Mouse (Mus musculus): ENCODE measurements around the gene Hoxa13. TPM values are rescaled to one million over a fixed set of nuclear protein-coding genes. Genes with fewer than 3 reads are reported as not detected.
A peak's percentile ranks its signal among the peaks of the same experiment; 100 is the strongest.

Gene Hoxa13
- polyA plus RNA-seq, 1 experiment, result not detected

GRCm38 (mm10) chr6:52220865-52221310 is 39.8 kb downstream of the Hoxa13 start:
- Histone ChIP-seq H3K27ac (ENCODE audit: control insufficient read depth, insufficient read depth, low read length) (no peak overlapping the region), H3K27me3 (ENCODE audit: control insufficient read depth, insufficient read depth, low read length) (peaks cover 31% of the 10 kb centered on the region), H3K4me3 (ENCODE audit: control insufficient read depth, insufficient read depth, low read length) (peak overlapping the region; percentile 73), H3K4me1 (replicated peaks; ENCODE audit: control insufficient read depth, insufficient read depth, low read length) (peaks cover 11% of the 10 kb centered on the region), H3K36me3 (ENCODE audit: control insufficient read depth, insufficient read depth, low read length) (no peaks in the 10 kb centered on the region)
- 6% methylated on average over 12 of the region's 12 CpGs for WGBS
- TF ChIP-seq POLR2A (IDR thresholded peaks at IDR 0.05; ENCODE audit: control insufficient read depth, extremely low read depth, insufficient read depth, low read length, poor library complexity) (no peak), CTCF (IDR thresholded peaks at IDR 0.05; ENCODE audit: borderline replicate concordance, control insufficient read depth, extremely low read depth, insufficient read depth, low read length, poor library complexity) (no peak)
- no peak for DNase-seq

GRCm38 (mm10) chr6:52220003-52220864 is 40.4 kb downstream of the Hoxa13 start:
- TF ChIP-seq CTCF (IDR thresholded peaks at IDR 0.05; ENCODE audit: borderline replicate concordance, control insufficient read depth, extremely low read depth, insufficient read depth, low read length, poor library complexity) (no peak), POLR2A (IDR thresholded peaks at IDR 0.05; ENCODE audit: control insufficient read depth, extremely low read depth, insufficient read depth, low read length, poor library complexity) (no peak)
- Histone ChIP-seq H3K27ac (ENCODE audit: control insufficient read depth, insufficient read depth, low read length) (no peak overlapping the region), H3K4me1 (replicated peaks; ENCODE audit: control insufficient read depth, insufficient read depth, low read length) (peaks cover 11% of the 10 kb centered on the region), H3K36me3 (ENCODE audit: control insufficient read depth, insufficient read depth, low read length) (no peaks in the 10 kb centered on the region), H3K4me3 (ENCODE audit: control insufficient read depth, insufficient read depth, low read length) (no peak overlapping the region), H3K27me3 (ENCODE audit: control insufficient read depth, insufficient read depth, low read length) (peaks cover 27% of the 10 kb centered on the region)
- no peak for DNase-seq
- 32% methylated on average over 32 of the region's 32 CpGs for WGBS

GRCm38 (mm10) chr6:52219234-52219942 is 41.3 kb downstream of the Hoxa13 start:
- TF ChIP-seq POLR2A (IDR thresholded peaks at IDR 0.05; ENCODE audit: control insufficient read depth, extremely low read depth, insufficient read depth, low read length, poor library complexity), result no peak
- TF ChIP-seq CTCF (IDR thresholded peaks at IDR 0.05; ENCODE audit: borderline replicate concordance, control insufficient read depth, extremely low read depth, insufficient read depth, low read length, poor library complexity), result no peak
- Histone ChIP-seq H3K4me1 (replicated peaks; ENCODE audit: control insufficient read depth, insufficient read depth, low read length) (peaks cover 11% of the 10 kb centered on the region), H3K36me3 (ENCODE audit: control insufficient read depth, insufficient read depth, low read length) (no peaks in the 10 kb centered on the region), H3K4me3 (ENCODE audit: control insufficient read depth, insufficient read depth, low read length) (no peak overlapping the region), H3K27ac (ENCODE audit: control insufficient read depth, insufficient read depth, low read length) (no peak overlapping the region), H3K27me3 (ENCODE audit: control insufficient read depth, insufficient read depth, low read length) (peaks cover 25% of the 10 kb centered on the region)
- 87% methylated on average over 9 of the region's 9 CpGs for WGBS
- DNase-seq, result no peak

GRCm38 (mm10) chr6:52218643-52219215 is 42.0 kb downstream of the Hoxa13 start:
- TF ChIP-seq POLR2A (IDR thresholded peaks at IDR 0.05; ENCODE audit: control insufficient read depth, extremely low read depth, insufficient read depth, low read length, poor library complexity) (no peak), CTCF (IDR thresholded peaks at IDR 0.05; ENCODE audit: borderline replicate concordance, control insufficient read depth, extremely low read depth, insufficient read depth, low read length, poor library complexity) (no peak)
- Histone ChIP-seq H3K4me1 (replicated peaks; ENCODE audit: control insufficient read depth, insufficient read depth, low read length) (peaks cover 11% of the 10 kb centered on the region), H3K27ac (ENCODE audit: control insufficient read depth, insufficient read depth, low read length) (no peak overlapping the region), H3K4me3 (ENCODE audit: control insufficient read depth, insufficient read depth, low read length) (no peak overlapping the region), H3K27me3 (ENCODE audit: control insufficient read depth, insufficient read depth, low read length) (peaks cover 25% of the 10 kb centered on the region), H3K36me3 (ENCODE audit: control insufficient read depth, insufficient read depth, low read length) (no peaks in the 10 kb centered on the region)
- 64% methylated on average over 14 of the region's 14 CpGs for WGBS
- no peak for DNase-seq

GRCm38 (mm10) chr6:52217895-52218642 is 42.6 kb downstream of the Hoxa13 start:
- Histone ChIP-seq H3K36me3 (ENCODE audit: control insufficient read depth, insufficient read depth, low read length) (no peaks in the 10 kb centered on the region), H3K4me3 (ENCODE audit: control insufficient read depth, insufficient read depth, low read length) (peak overlapping the region; percentile 58), H3K27me3 (ENCODE audit: control insufficient read depth, insufficient read depth, low read length) (peaks cover 27% of the 10 kb centered on the region), H3K27ac (ENCODE audit: control insufficient read depth, insufficient read depth, low read length) (no peak overlapping the region), H3K4me1 (replicated peaks; ENCODE audit: control insufficient read depth, insufficient read depth, low read length) (peaks cover 12% of the 10 kb centered on the region)
- TF ChIP-seq CTCF (IDR thresholded peaks at IDR 0.05; ENCODE audit: borderline replicate concordance, control insufficient read depth, extremely low read depth, insufficient read depth, low read length, poor library complexity) (no peak), POLR2A (IDR thresholded peaks at IDR 0.05; ENCODE audit: control insufficient read depth, extremely low read depth, insufficient read depth, low read length, poor library complexity) (no peak)
- DNase-seq, result no peak
- WGBS, result 27% methylated on average over 23 of the region's 23 CpGs

- DNase-seq, result peak; percentile 67
- peak overlapping the region; percentile 58 for H3K4me3 ChIP-seq (ENCODE audit: control insufficient read depth, insufficient read depth, low read length)
- TF ChIP-seq CTCF (IDR thresholded peaks at IDR 0.05; ENCODE audit: borderline replicate concordance, control insufficient read depth, extremely low read depth, insufficient read depth, low read length, poor library complexity), result no peak
- TF ChIP-seq POLR2A (IDR thresholded peaks at IDR 0.05; ENCODE audit: control insufficient read depth, extremely low read depth, insufficient read depth, low read length, poor library complexity), result no peak
- WGBS, result under 1% methylated on average over 25 of the region's 25 CpGs
- H3K36me3 ChIP-seq (ENCODE audit: control insufficient read depth, insufficient read depth, low read length), result no peaks in the 10 kb centered on the region
- no peak overlapping the region for H3K27ac ChIP-seq (ENCODE audit: control insufficient read depth, insufficient read depth, low read length)
- peaks cover 18% of the 10 kb centered on the region for H3K4me1 ChIP-seq (replicated peaks; ENCODE audit: control insufficient read depth, insufficient read depth, low read length)
- H3K27me3 ChIP-seq (ENCODE audit: control insufficient read depth, insufficient read depth, low read length), result peaks cover 27% of the 10 kb centered on the region
Measured at GRCm38 (mm10) chr6:52217459-52217768, 43.3 kb downstream of the Hoxa13 start.

Measured in thymus, adult 2 months (tissue).